Mouse (Mus musculus): Measurements from ENCODE around the gene Acp5.

DNA sequence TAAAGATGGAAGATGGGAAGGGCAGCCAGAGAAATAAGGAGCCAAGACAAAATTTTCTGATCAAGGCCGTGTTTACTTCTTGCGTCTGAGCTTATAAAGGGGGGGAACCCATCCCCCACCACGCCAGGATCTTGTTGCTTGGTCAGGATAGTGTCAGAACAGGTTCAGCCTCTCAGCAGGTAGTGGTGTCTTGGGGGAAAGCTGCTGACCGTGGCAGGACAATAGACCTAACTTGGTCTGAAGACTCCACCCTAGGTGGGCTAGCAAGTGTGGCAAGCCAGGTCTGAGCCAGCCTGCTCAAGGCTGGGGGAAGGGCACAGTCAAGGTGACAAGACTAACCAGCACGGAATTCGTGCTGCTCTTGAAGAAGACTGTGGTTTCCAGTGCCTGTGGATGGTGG, 25.8 kb upstream of the Acp5 start:
- TF ChIP-seq CTCF (IDR thresholded peaks at IDR 0.05; ENCODE audit: control insufficient read depth, insufficient read depth, insufficient replicate concordance, low read depth, low read length) = no peak
- TF ChIP-seq POLR2A (IDR thresholded peaks at IDR 0.05; ENCODE audit: control insufficient read depth, low read depth, low read length) = no peak

Data from testis, adult 2 months (tissue).